Mouse (Mus musculus) ovary, postnatal 10 days (tissue): Measurements from ENCODE around the gene Unc93a2.
"Not testable (repeated sequence)": the region's sequence is repeated elsewhere in the genome, so short reads cannot be mapped to it uniquely, and the experiment has no call there.

Source experiments
- DNase-seq: peaks from one replicate; pipeline ENCODE4 v3.0.0; 2022; ENCODE audit warnings: low spot score

Gene Unc93a2

DNA sequence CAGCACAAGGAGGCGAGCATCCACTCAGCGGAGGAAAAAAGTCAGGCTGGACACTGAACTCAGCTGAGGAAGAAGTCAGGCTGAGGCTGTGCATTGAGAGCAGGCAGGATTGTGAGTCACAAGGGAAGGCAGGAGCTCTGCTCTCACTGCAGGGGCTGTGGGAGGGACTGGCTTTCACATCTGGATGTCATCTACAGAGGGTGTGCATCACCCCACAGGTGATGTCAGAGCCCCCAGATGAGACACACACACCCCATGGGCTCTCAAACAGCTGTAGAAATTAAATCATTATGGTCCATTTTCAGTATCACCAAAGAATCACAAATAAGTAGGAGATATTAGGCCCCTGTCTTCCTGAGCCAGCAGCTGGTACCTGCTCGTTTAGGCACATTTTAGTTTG, at the start of gene Unc93a2:
Gene Unc93a2, minus strand, starts transcription at position 101 of the 400 bp plus-strand sequence.
- not testable (repeated sequence) for DNase-seq

DNA sequence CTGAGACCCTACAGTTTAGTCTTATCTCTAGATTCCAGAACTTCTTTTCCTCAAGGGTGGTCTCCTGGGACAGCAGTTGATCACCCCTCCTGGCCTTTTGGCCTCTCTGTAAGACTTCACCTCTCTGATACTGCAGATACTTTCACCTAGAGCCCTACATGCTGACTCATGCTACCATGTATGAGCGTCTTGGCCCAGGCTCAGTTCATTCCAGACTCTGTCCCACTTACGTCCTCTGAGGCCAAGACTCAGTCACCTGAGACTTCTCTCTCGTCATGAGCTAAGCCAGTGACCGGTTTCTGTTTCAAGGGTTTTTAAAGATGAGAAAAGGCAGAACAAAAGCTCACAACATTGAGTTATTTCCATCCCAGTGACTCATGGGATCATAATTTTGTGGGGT, 48.9 kb upstream of the Unc93a2 start:
- not testable (repeated sequence) for DNase-seq

DNA sequence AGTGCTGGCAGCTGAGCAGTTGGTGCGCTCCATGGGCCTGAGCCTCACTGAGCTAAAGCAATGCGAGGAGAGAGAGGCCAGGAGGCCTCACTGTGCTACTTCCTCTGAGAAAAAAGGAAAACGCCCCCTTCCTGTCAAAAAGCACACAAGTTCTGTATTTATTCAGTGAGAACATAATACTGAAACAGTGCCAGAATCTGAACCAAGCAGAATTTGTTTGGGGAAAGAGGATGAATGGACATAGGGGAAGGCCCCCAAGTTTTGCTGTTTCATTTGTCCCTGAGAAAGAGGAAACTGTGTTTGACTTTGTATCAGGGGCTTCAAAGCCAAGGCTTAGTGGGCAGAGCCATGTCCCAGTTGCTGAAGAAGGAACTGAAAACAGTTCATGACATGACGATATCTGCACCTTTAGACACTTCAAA, 45.0 kb upstream of the Unc93a2 start:
- DNase-seq: not testable (repeated sequence)

DNA sequence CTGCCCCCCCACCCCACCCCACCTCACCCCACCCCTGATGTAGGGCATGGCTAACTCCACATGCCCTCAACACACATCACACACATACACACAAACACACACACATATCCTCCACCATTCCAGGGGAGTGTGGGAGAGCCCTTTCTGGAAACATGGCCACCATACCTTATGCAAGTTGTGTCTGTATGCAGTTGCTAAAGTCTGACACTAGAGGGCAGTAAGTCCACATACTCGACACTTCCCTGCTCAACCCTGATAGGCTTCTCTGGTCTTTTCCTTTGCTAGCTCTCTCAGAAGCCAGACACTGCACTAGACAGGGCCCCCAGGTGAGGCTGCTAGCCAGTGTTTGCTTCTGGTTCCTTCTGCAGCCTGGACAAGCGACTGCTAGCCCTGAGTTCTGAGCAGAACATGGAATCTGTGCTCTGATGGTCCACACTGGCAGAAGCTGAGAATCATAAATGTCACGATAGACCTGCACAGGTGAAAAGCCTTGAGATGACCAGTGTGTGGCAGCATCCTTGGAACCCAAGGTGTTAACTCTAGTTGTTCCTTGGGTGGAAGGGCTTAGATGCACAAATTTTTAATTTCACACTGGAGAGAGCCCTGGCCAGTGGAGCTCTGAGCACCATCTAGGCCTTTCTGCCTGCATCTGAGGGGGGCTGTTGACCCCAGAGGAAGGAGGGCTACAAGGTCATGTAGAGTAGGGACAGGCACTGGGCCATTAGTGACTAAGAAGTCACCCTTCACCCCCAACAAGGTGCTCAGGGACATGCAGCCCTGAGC, 35.1 kb upstream of the Unc93a2 start:
- not testable (repeated sequence) for DNase-seq

DNA sequence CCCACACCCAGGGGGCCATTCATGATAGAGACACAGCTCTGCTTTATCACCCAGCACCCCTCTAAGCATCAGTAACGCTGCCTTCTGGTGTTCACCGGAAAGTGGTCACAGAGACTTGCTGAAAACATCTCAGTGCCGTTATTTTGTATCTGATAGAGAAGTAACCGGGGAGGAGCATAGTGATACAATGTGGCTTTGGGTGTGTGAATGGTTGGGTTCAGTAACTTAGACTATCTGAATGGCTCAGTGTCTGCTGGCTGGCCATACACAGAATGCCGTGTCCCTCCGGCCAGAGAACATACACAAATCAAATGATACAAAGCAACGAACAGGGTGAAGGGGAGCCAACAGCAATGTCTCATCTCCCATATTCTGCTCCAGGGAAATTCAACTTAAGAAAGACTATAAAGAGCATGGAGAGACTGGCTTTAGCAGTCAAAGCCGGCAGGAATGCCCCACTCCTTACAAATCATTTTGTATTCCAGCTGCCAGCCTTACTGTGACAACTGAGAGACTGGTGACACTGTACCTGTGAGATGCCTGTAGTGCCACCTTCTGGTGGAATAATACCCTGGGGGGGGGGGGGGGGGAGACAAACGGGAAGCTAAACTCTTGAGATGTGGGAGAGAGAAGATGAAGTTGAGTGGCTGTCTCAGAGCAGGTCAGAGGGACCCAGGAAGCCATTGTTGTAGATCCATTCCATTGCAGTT, 29.5 kb upstream of the Unc93a2 start:
- not testable (repeated sequence) for DNase-seq

DNA sequence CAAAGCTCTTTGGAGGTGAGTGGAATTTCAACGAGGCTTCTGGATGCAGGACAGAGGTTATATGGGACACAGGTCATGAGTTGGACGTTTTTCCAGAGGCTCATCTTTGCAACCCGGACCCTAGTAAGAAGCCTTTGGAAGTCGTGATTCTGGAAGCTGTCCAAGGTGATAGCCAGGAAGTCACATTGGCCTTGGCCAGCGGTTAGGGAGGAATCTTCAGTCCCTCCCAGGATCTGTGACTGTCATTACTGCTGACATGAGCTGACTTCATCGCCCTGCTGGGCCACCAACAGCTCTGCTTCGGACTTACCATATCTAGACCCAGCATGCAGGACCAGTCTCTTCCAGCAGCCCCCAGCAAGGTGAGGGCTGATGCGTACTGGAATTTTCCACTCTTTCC, 28.1 kb upstream of the Unc93a2 start:
- not testable (repeated sequence) for DNase-seq

DNA sequence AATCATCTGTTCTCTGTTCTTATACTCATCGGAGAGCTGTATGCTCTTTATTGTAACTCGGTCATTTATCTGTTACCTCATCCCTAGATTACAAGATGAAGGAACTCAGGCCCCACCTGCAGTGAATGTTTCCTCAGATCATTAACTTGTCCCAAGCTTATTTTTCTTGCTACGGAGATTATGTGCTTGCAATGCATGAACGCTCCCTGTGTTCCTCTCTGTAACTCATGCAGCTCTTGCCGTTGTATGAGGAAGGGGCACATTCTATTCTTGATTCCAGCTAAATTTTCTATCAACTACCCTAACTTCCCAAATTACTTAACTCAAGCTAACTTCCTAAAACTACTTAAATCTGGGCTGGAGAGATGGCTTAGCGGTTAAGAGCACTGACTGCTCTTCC, 14.5 kb upstream of the Unc93a2 start:
- DNase-seq: not testable (repeated sequence)

DNA sequence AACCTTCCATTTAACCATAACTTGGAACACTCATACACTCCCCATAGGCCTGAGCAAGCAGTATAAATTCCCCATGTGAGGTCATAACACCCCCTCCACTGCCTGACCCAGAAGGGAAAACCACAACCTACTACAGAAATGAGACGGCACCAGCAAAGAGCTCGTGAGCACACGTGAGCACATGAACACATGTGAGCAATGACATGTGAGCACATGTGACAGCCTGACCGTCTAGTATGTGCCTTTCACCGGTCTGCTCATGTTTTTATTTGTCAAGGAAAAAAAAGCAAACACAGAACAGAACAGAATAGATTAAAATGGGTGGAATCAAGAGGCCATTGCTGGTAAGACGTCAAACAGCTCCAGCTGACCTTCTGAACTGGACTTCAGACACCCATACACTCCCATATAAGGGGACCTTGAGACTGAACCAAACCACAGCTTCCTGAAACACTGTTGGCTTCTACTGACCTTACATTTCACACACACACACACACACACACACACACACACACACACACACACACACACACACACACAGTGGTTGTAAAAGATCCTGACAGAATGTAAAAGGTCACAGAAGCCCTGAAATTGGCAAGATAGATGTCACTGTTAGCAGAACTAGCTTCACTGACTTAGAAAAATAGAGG, 13.1 kb upstream of the Unc93a2 start:
- DNase-seq: not testable (repeated sequence)

DNA sequence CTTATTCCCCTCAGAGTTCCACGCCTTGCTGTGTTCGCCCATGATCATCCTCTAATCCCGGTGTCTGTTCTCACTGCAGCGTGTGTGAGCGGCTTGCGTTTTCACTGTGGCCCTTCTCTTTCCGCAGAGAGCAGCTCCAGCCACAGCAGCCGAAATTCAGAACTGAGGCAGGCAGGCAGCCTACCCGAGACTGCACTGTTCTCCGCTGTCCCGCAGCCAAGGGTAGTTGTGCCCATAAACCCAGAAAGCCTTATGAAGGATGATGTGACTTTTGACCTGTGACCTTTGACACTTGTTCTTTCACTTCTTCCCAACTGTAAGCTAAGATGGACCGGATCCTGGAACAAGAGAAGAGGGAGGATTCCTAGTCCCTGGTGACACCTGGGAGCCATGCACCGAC, 11.8 kb upstream of the Unc93a2 start:
- DNase-seq: not testable (repeated sequence)

DNA sequence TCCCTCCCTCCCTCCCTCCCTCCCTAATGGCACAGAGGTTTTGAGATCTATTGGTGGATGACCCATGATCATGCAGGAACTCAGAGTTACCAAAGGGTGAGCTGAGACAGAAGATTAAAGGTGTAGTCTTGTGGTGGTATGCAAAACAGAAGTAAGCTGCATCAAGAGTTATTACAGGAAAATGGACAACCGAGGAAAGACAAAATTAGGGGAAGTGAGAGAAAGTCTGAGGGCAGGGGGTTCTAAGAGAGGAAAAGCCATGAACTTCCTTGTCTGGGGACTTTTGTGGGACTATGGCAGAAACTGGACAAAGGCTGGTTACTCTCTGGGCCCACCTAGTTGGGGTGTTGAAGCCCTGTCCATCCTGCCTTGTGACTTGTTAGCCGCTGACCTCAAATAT, 11.0 kb upstream of the Unc93a2 start:
- DNase-seq: not testable (repeated sequence)

DNA sequence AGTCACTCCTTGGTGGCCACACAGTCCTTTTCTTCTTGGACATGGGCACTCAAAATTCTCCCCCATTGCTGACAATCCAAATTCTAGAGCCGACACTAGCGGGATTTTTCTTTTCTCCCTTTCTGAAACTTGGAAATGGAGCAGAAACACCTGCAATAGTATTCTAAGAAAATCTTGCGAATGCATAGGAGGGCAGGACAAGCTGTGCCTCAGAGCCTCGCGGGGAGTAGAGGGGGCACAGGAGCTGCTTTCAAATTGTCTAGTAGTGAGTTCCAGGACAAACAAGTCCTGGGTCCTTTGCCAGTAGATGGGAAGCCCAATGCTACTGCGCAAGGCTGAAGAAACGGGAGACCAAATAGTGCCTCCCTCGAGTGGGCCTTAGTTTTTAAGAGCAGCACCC, 10.4 kb upstream of the Unc93a2 start:
- not testable (repeated sequence) for DNase-seq

DNA sequence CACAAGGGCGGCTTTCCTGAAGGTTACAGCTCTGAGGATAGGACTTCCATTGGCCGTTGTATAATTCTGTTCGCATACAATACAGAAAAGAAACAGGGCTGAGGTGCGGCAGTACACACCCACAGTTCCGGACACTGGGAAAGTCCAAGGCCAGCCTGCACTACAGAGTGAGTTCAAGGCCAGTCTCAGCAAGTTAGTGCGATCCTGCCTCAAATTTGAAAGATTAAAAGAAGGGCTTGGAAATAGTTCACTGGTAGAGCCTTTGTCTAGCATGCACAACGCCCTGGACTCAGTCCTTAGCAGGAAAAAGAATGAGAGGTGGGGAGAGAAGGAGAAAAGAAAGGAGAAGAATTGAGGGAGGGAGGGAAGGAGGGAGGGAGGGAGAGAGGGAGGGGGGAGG, 9.9 kb upstream of the Unc93a2 start:
- DNase-seq: not testable (repeated sequence)

DNA sequence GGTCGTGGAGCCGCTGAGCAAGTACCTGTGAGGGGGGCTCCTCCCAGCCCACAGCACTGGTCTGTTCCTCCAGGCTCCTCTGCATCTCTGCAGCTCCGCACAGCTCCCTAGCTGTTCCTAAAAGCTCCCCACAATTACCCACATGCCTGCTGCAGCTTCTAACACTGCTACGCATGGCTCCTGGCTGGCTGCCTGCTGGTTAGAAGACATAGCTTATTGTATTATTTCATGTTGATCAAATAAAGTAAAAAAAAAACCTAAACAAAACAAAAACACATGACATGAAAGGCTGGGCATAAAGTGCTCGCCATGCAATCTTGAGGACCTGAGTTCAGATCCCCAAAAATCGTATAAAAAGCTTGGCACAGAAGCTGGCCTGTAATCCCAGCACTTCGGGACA, 4.6 kb upstream of the Unc93a2 start:
- DNase-seq: not testable (repeated sequence)

DNA sequence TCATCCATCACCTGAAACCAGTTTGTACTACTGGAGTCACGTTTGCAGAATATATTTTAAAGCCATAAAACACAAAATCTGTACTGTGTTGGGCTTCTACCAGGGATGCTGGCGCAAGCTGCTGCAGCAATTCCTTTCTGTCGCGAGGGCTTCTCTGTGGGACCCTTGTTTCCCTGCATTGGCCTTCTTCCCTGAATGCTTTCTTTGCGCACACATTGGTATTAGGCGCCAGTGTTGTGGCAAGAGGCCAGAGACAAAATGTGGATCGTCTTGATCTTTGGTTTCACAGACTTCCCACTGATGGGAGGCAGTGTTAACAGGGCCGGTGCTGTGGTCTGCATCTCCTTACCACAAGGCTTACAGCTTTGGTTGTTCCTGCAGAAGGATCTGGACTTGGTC, 3.7 kb upstream of the Unc93a2 start:
- not testable (repeated sequence) for DNase-seq

DNA sequence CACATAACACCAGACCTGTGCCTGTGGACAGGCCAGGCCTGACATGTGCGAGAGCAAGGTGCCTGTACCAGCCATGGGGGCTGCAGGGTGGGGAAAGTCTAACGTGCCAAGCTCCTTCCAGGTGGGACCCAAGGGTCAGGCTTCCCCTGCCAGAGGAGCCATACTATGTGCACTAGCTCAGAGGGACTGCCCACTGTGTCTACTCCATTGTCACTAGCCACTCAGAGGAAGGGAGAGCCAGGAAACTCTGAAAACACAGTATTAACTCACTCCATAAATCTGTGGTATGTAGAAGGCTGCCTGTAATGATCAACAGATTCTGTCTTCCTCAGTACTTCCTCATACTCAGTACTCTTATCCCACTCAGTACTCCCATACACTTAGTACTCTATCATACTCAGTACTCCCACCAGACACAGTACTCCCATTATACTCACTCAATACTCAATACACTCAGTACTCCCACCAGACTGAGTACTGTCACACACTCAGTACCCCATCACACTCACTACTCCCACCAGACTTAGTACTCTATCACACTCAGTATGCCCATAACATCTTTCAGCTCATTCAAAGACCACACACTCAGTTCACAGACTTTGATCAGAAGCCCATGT, 3.2 kb upstream of the Unc93a2 start:
- DNase-seq: not testable (repeated sequence)

DNA sequence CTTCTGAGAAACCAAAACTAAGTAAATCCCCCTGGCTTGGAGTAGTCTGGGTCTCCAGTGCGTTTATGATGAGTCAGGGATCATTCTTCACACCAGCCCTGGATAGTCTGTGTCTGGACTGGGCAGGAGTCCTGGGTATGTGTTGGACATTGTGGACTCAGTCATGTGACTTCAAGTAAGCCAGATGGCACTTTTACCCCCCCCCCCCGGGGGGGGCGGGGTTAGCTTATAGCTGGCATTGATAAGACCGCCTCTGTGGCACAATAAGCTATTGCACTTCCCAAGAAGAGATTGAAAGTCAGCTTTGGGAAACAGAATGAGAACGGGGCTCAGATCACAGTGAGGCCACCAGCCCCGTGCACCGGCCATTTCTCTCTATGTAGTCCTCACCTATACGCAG, 752 bp upstream of the Unc93a2 start:
- DNase-seq: not testable (repeated sequence)

DNA sequence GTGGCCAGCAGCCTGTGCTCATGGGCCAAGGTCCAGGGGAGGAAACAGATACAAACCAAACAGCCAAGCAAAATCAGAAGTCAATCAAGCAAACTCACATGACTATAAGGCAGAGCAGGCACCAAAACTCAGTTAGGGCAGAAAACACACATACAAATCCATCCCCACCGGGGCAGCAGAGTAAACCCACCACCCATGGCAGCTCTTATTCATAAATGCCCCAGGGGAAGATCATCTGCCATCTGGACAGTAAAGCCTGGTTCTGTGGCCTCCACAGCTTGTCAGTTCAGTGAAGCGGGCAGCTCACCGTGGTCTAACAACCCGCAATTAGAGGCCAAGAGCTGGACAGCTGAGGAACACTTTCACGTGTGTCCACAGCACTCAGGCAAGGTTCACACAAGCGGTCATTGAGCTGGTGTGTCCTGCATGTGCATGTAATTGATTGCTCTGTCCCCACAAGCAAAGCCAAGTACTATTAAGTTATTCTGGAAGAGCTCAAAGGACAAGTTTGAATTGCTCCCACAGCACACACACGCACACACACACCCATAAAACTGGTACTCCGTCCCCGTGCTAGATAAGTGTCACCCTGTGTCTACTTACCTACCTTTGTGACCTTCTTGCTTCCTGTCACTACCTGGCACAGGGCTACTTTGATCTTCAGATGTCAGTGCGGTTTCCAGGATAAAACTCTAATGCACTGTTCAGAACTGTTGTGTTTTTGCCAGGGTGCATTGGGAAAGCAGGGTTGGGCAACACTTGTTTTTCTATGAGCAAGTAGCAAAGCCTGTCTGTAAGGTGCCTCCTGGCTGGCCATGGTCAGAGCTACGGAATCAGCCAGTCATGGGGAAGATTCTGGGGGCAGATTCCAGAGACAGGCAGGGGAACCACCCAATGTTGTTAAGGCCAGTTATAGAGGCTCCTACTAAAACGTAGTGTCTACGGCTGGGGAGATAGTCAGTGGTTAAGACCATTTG, 1.8 kb downstream of the Unc93a2 start:
- DNase-seq: not testable (repeated sequence)

DNA sequence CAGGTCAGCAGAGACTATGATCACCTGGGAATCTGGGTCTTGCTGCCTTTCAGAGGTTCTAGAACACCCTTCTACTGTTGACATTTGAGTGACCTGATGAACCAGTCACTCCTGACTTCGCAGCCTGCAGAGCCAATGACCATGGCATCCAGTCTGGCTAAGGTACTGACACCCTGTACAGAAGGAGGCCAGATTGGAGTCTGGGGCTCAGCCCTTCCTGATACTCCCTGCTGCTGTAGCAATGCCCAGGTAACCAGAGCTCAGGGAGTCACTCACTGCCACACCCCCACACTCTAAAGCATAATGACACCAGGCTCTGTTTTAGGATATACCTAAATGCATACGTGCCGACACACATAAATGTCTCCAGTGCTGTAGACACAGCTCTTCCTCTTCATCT, 2.6 kb downstream of the Unc93a2 start:
- DNase-seq: not testable (repeated sequence)

DNA sequence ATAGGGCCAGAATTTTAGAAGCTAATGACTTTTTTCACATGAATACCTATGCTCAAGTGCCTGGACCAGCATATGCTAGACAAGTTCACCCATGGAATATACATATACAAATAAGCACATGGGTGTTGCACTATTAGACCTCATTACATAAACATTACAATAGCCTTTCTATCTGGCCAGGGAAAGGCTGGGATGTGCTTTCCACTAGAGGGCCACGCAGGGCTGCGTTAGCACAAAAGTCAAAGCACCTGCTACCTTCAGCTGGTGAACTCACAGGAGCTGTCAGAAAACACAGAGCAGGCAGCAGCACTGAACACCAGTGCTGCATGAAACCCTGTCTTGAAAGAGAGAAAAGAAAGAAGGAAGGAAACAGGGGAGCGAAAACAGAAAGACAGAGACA, 7.4 kb downstream of the Unc93a2 start:
- DNase-seq: not testable (repeated sequence)

DNA sequence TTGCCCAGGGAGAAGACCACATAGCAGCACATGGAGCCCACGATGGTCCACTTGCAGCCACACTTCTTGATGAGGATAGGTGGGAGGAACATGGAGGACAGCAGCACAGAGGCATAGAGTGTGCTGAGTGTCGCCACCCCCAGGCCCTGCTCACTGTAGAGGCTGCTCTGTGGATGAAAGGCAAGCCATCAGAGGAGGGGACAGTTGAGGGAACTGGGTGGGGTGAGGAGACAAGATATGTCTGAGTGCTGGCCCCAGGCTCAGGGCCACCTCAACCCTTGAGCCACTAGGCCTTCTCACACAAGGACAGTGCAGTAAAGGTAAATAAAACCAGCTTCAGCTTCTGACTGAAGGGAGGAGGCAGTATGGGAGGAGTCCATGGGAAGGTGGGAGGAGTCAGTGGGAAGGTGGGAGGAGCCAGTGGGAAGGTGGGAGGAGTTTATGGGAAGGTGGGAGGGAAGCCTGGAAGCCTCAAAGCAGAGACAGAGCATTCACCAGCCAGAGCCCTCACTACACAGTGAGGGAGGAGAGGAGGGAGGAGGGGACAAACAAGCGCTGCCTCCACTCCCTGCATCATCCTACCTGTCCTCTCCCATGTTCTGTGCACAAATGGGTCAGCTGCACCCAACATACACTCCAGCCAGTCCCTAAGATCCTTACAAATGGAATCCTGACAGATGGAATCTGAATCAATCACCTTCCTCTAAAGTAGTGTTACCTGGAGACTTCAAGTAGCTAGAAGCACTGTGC, 8.1 kb downstream of the Unc93a2 start:
- DNase-seq: not testable (repeated sequence)
